Mouse (Mus musculus): ENCODE measurements around the gene Jund. TPM values are rescaled to one million over a fixed set of nuclear protein-coding genes. Genes with fewer than 3 reads are reported as not detected.

Jund gene
- polyA plus RNA-seq, 1 experiment, result 246 TPM

DNA sequence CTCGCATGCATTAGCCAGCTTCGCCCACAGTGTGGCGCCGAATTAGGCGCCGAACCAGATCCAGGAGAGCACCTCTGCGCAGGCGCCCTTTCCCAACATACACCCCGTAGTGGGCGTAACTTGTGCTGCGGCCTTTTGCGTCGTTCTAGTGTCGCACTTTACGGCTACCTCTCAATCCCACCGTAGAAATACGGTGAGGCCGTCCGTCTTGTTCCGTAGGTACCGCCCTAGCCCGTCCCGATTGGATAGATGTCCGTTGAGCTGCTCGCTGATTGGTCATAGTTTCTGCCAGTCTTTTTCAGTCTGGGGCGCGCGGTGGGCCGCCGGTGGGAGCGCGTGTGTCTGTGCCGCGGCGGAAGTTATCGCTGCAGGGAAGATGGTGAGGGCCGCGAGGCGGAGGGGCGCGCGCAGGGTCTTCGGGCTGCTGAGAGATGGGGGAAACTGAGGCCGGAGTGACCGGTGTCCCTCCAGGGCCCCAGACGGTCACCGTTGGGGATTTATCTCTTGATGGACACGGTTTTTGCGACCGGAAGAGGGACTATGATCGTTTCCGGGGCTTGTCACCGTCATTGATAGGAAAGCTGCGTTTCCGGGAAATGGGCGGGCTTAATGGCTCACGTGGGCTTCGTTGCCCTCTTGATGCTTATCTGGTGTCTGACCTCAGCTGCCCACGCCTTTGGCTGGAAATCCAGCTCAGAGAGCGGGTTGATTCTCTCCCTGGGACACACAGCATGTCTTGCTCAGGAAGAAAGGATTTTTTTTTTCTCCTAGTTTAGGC, 25.5 kb upstream of the Jund start, which contains the start of gene Lsm4:
TSS of gene Lsm4 (plus strand) at position 170 of the 778 bp plus-strand sequence.
- peak within 1 kb of the TSS; percentile 70 for H3ac ChIP-seq (ENCODE audit: control insufficient read depth, insufficient read length)
- no peaks in the 10 kb centered on the region for H3K27me3 ChIP-seq (ENCODE audit: control insufficient read depth, insufficient read depth, insufficient read length)
- peaks cover 29% of the 10 kb centered on the region for H3K79me2 ChIP-seq (ENCODE audit: control insufficient read depth, insufficient read depth)
- peak in 1 of 3 experiments; percentile 5 for TF ChIP-seq MYOG (IDR thresholded peaks at IDR 0.05; ENCODE audit: control insufficient read depth in 1 of 3, insufficient read depth in 1 of 3, insufficient read length in 2 of 3, low read depth in 2 of 3)
- no peak for TF ChIP-seq POLR2AphosphoS2 (IDR thresholded peaks at IDR 0.05; ENCODE audit: insufficient read length, low read depth)
- peak; percentile 66 for TF ChIP-seq SRF (IDR thresholded peaks at IDR 0.05; ENCODE audit: control insufficient read depth, insufficient read length, low read depth)
- TF ChIP-seq E2F4 (IDR thresholded peaks at IDR 0.05; ENCODE audit: insufficient read depth), result peak; percentile 77
- peak; percentile 98 for TF ChIP-seq USF1 (IDR thresholded peaks at IDR 0.05; ENCODE audit: low read depth)
- TF ChIP-seq POLR2A (IDR thresholded peaks at IDR 0.05; ENCODE audit: insufficient read length, low read depth), result peak; percentile 57
- TF ChIP-seq MYOD1 (IDR thresholded peaks at IDR 0.05; ENCODE audit: control insufficient read depth in 1 of 3, insufficient read length in 2 of 3, low read depth in 2 of 3), result peak in 1 of 3 experiments; percentile 6
- TF ChIP-seq TCF3 (IDR thresholded peaks at IDR 0.05; ENCODE audit: insufficient read length, low read depth), result no peak
- no peaks in the 10 kb centered on the region for H3K36me3 ChIP-seq (ENCODE audit: control insufficient read depth, insufficient read depth)
- peak within 1 kb of the TSS; percentile 23 for H3K4me3 ChIP-seq
- peak within 1 kb of the TSS; percentile 90 for H3K4me2 ChIP-seq (ENCODE audit: low read depth)

DNA sequence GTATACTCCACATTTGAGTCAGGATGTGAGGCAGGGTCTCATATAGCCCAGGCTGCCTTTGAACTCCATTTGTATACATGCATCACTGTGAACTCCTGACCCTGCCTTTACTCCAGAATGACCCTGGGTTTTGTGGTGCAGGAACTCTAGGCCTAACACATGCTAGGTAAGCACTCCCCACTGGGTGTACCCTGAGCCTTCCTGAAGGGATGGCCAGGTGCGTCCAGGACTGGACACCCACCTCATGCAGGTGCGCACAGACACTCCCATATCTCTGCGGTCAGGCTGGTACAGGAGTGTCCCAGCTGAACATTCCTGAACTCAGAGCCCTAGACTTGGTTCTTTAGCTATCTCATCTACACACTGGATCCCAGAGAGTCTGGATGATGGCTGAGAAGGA, 24.6 kb upstream of the Jund start:
- peak overlapping the region; percentile 90 for H3K4me2 ChIP-seq (ENCODE audit: low read depth)
- no peaks in the 10 kb centered on the region for H3K27me3 ChIP-seq (ENCODE audit: control insufficient read depth, insufficient read depth, insufficient read length)
- H3K36me3 ChIP-seq (ENCODE audit: control insufficient read depth, insufficient read depth), result no peaks in the 10 kb centered on the region
- H3K79me2 ChIP-seq (ENCODE audit: control insufficient read depth, insufficient read depth), result peaks cover 29% of the 10 kb centered on the region
- TF ChIP-seq REST (IDR thresholded peaks at IDR 0.05; ENCODE audit: insufficient read depth, insufficient read length) (no peak), TCF12 (IDR thresholded peaks at IDR 0.05; ENCODE audit: insufficient read depth, poor library complexity, severe bottlenecking) (no peak), MAX (IDR thresholded peaks at IDR 0.05; ENCODE audit: low read depth) (no peak), POLR2A (IDR thresholded peaks at IDR 0.05; ENCODE audit: insufficient read length, low read depth) (peak; percentile 43)
- H3ac ChIP-seq (ENCODE audit: control insufficient read depth, insufficient read length), result peak overlapping the region; percentile 70
- peak overlapping the region; percentile 23 for H3K4me3 ChIP-seq

DNA sequence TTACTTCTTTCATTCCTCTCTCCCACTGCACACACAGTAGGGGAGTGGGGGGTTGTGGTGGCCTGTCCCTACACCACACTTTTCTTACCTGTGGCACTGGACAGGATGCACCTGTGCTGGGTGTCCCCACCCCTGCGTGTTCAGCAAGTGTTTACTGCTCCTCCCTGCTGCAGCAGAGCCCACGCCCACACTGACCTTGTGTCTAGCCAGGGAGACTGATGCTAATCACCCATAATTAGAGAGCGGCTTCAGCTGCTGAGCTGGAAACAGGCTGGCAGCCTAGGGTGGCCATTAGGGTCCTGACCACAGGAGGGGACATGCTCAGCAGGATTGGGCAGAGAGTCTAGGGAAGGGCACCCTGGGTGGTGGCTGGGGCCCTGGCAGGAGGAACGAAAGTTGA, 24.0 kb upstream of the Jund start:
- peaks cover 29% of the 10 kb centered on the region for H3K79me2 ChIP-seq (ENCODE audit: control insufficient read depth, insufficient read depth)
- peak overlapping the region; percentile 23 for H3K4me3 ChIP-seq
- TF ChIP-seq MYOG (IDR thresholded peaks at IDR 0.05; ENCODE audit: control insufficient read depth in 1 of 3, insufficient read depth in 1 of 3, insufficient read length in 2 of 3, low read depth in 2 of 3) (peak in 2 of 3 experiments; percentile 10 to 77), MYOD1 (IDR thresholded peaks at IDR 0.05; ENCODE audit: control insufficient read depth in 1 of 3, insufficient read length in 2 of 3, low read depth in 2 of 3) (peak in 2 of 3 experiments; percentile 17 to 89), TCF3 (IDR thresholded peaks at IDR 0.05; ENCODE audit: insufficient read length, low read depth) (no peak), CEBPB (IDR thresholded peaks at IDR 0.05; ENCODE audit: insufficient read depth, poor library complexity, severe bottlenecking) (no peak), POLR2A (IDR thresholded peaks at IDR 0.05; ENCODE audit: insufficient read length, low read depth) (no peak)
- no peaks in the 10 kb centered on the region for H3K27me3 ChIP-seq (ENCODE audit: control insufficient read depth, insufficient read depth, insufficient read length)
- no peak overlapping the region for H3ac ChIP-seq (ENCODE audit: control insufficient read depth, insufficient read length)
- H3K36me3 ChIP-seq (ENCODE audit: control insufficient read depth, insufficient read depth), result no peaks in the 10 kb centered on the region
- peak overlapping the region; percentile 90 for H3K4me2 ChIP-seq (ENCODE audit: low read depth)

DNA sequence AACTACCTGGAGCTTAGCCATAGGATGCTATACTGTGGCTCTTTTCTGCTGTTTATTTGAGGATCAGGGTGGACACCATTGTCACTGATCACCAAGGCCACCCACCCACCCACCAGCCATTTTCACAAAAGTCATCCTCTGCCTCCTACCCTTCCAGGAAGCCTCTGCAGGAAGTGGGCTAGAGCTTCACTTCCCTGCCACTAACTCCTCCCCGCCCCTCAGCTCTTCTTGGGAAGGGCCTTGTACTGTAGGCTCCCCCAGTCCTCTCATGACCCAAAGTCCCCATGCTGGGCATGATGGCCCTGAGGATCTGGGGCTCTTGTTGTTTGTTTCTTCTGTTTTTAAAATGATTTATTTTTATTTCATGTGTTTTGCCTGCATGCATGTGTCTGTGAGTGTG, 23.4 kb upstream of the Jund start:
- Histone ChIP-seq H3K4me2 (ENCODE audit: low read depth) (no peak overlapping the region), H3K79me2 (ENCODE audit: control insufficient read depth, insufficient read depth) (peaks cover 29% of the 10 kb centered on the region), H3K36me3 (ENCODE audit: control insufficient read depth, insufficient read depth) (no peaks in the 10 kb centered on the region), H3K4me3 (no peak overlapping the region), H3ac (ENCODE audit: control insufficient read depth, insufficient read length) (no peak overlapping the region), H3K27me3 (ENCODE audit: control insufficient read depth, insufficient read depth, insufficient read length) (no peaks in the 10 kb centered on the region)
- no peak for TF ChIP-seq MAX (IDR thresholded peaks at IDR 0.05; ENCODE audit: low read depth)
- no peak for TF ChIP-seq MYOD1 (IDR thresholded peaks at IDR 0.05; ENCODE audit: control insufficient read depth in 1 of 3, insufficient read length in 2 of 3, low read depth in 2 of 3)
- no peak for TF ChIP-seq POLR2A (IDR thresholded peaks at IDR 0.05; ENCODE audit: insufficient read length, low read depth)
- no peak for TF ChIP-seq MYOG (IDR thresholded peaks at IDR 0.05; ENCODE audit: control insufficient read depth in 1 of 3, insufficient read depth in 1 of 3, insufficient read length in 2 of 3, low read depth in 2 of 3)
- no peak for TF ChIP-seq E2F4 (IDR thresholded peaks at IDR 0.05; ENCODE audit: insufficient read depth)
- TF ChIP-seq REST (IDR thresholded peaks at IDR 0.05; ENCODE audit: insufficient read depth, insufficient read length), result no peak
- TF ChIP-seq SRF (IDR thresholded peaks at IDR 0.05; ENCODE audit: control insufficient read depth, insufficient read length, low read depth), result no peak
- no peak for TF ChIP-seq CEBPB (IDR thresholded peaks at IDR 0.05; ENCODE audit: insufficient read depth, poor library complexity, severe bottlenecking)
- no peak for TF ChIP-seq USF1 (IDR thresholded peaks at IDR 0.05; ENCODE audit: low read depth)
- TF ChIP-seq TCF3 (IDR thresholded peaks at IDR 0.05; ENCODE audit: insufficient read length, low read depth), result no peak
- no peak for TF ChIP-seq TCF12 (IDR thresholded peaks at IDR 0.05; ENCODE audit: insufficient read depth, poor library complexity, severe bottlenecking)
- TF ChIP-seq POLR2AphosphoS2 (IDR thresholded peaks at IDR 0.05; ENCODE audit: insufficient read length, low read depth), result no peak

DNA sequence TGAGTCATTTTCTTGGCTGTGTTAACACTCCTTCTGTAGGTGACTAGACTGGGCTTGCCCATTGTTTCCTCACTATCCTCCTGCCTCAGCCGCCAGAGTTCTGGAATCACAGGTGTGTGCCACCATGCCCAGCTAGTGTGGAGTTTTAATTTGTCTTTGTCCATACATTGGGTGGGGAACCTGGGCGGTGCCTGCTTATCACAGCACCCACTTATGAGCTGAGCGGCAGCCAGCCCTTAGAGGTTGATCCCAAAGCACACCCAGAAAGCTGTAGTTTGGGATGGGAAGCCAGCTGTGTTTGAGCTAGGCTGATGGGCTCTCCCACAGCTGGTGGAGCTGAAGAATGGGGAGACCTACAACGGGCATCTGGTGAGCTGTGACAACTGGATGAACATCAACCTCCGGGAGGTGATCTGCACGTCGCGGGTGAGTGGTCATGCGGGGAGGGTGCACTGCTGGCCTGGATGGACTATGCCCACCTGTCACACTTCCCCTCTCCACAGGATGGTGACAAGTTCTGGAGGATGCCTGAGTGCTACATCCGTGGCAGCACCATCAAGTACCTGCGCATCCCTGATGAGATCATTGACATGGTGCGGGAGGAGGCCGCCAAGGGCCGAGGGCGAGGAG, 21.2 kb upstream of the Jund start:
- no peaks in the 10 kb centered on the region for H3K36me3 ChIP-seq (ENCODE audit: control insufficient read depth, insufficient read depth)
- H3ac ChIP-seq (ENCODE audit: control insufficient read depth, insufficient read length), result no peak overlapping the region
- peaks cover 29% of the 10 kb centered on the region for H3K79me2 ChIP-seq (ENCODE audit: control insufficient read depth, insufficient read depth)
- no peak overlapping the region for H3K4me3 ChIP-seq
- H3K27me3 ChIP-seq (ENCODE audit: control insufficient read depth, insufficient read depth, insufficient read length), result no peaks in the 10 kb centered on the region
- H3K4me2 ChIP-seq (ENCODE audit: low read depth), result no peak overlapping the region
- TF ChIP-seq MYOG (IDR thresholded peaks at IDR 0.05; ENCODE audit: control insufficient read depth in 1 of 3, insufficient read depth in 1 of 3, insufficient read length in 2 of 3, low read depth in 2 of 3) (no peak), REST (IDR thresholded peaks at IDR 0.05; ENCODE audit: insufficient read depth, insufficient read length) (no peak), TCF12 (IDR thresholded peaks at IDR 0.05; ENCODE audit: insufficient read depth, poor library complexity, severe bottlenecking) (no peak), POLR2A (IDR thresholded peaks at IDR 0.05; ENCODE audit: insufficient read length, low read depth) (no peak), MYOD1 (IDR thresholded peaks at IDR 0.05; ENCODE audit: control insufficient read depth in 1 of 3, insufficient read length in 2 of 3, low read depth in 2 of 3) (no peak), POLR2AphosphoS2 (IDR thresholded peaks at IDR 0.05; ENCODE audit: insufficient read length, low read depth) (no peak), SRF (IDR thresholded peaks at IDR 0.05; ENCODE audit: control insufficient read depth, insufficient read length, low read depth) (no peak), USF1 (IDR thresholded peaks at IDR 0.05; ENCODE audit: low read depth) (no peak), E2F4 (IDR thresholded peaks at IDR 0.05; ENCODE audit: insufficient read depth) (no peak), CEBPB (IDR thresholded peaks at IDR 0.05; ENCODE audit: insufficient read depth, poor library complexity, severe bottlenecking) (no peak), TCF3 (IDR thresholded peaks at IDR 0.05; ENCODE audit: insufficient read length, low read depth) (no peak), MAX (IDR thresholded peaks at IDR 0.05; ENCODE audit: low read depth) (no peak)
